Mouse (Mus musculus) hindbrain, embryonic 12.5 days (tissue): Measurements from ENCODE around the gene Cavin2. TPM values are rescaled to one million over a fixed set of nuclear protein-coding genes. Genes with fewer than 3 reads are reported as not detected.

ENCODE experiments used
- ATAC-seq: fragments of 200-750 bp; cut with Nextera tagmentation; 2 replicates; pipeline ENCODE4 v1.8.0; 2017; ENCODE audit warnings: moderate TSS enrichment; ENCODE audit not compliant: low FRiP score
- H3K27ac ChIP-seq: fragments of 300-500 bp; sonication (generic); 2 replicates; pipeline ENCODE4 v1.5.1; 2016; ENCODE audit warnings: mild to moderate bottlenecking
- H3K27me3 ChIP-seq: fragments of 300-500 bp; sonication (generic); 2 replicates; pipeline ENCODE4 v1.6.1; 2016; ENCODE audit warnings: mild to moderate bottlenecking
- H3K36me3 ChIP-seq: fragments of 300-500 bp; sonication (generic); 2 replicates; pipeline ENCODE4 v1.6.1; 2016; ENCODE audit warnings: mild to moderate bottlenecking
- H3K4me1 ChIP-seq: fragments of 300-500 bp; sonication (generic); 2 replicates; pipeline ENCODE4 v1.6.1; 2016
- H3K4me2 ChIP-seq: fragments of 300-500 bp; sonication (generic); replicated peaks from 2 replicates; pipeline ENCODE4 v1.6.1; 2016; ENCODE audit warnings: mild to moderate bottlenecking
- H3K4me3 ChIP-seq: fragments of 300-500 bp; sonication (generic); 2 replicates; pipeline ENCODE4 v1.5.1; 2016; ENCODE audit warnings: mild to moderate bottlenecking
- H3K9ac ChIP-seq: fragments of 300-500 bp; sonication (generic); 2 replicates; pipeline ENCODE4 v1.6.1; 2016; ENCODE audit warnings: mild to moderate bottlenecking, moderate library complexity
- H3K9me3 ChIP-seq: fragments of 300-500 bp; sonication (generic); replicated peaks from 2 replicates; pipeline ENCODE4 v1.6.1; 2016; ENCODE audit warnings: mild to moderate bottlenecking
- WGBS: fragments of 180-500 bp; shearing (Covaris S2); methylation state at CpG from one replicate; pipeline ENCODE4 v1.1.7; 2016; 5-methylcytosine and 5-hydroxymethylcytosine counted together
- polyA plus RNA-seq: library from polyadenylated mRNA; unstranded; fragments of >200 nt; fragmentation: Nextera tagmentation; extraction: Ambion mirVana; gene quantifications from 2 replicates; pipeline ENCODE4 v1.2.1, GENCODE M21; 2016

The Cavin2 gene
- polyA plus RNA-seq, result 7.2 and 7.7 TPM in 2 replicates

GRCm38 (mm10) chr1:51288755-51289619 is at the start of gene Cavin2:
Cavin2 (plus strand) TSS chr1:51289126.
- peak within 1 kb of the TSS; percentile 17; the same call in 1 of the 2 replicates for H3K4me2 ChIP-seq
- H3K27me3 ChIP-seq, result no peaks in the 10 kb centered on the region
- H3K27ac ChIP-seq, result no peak within 1 kb of the TSS
- no peaks in the 10 kb centered on the region for H3K9me3 ChIP-seq
- WGBS, result 63% methylated on average over 17 of the region's 17 CpGs
- no peaks in the 10 kb centered on the region for H3K36me3 ChIP-seq
- H3K9ac ChIP-seq, result no peak within 1 kb of the TSS
- H3K4me3 ChIP-seq, result no peak within 1 kb of the TSS
- H3K4me1 ChIP-seq, result peaks cover 8% of the 10 kb centered on the region
- peak; percentile 38; the same call in 1 of the 2 replicates for ATAC-seq

- no peaks in the 10 kb centered on the region for H3K36me3 ChIP-seq
- no peaks in the 10 kb centered on the region for H3K4me1 ChIP-seq
- H3K27me3 ChIP-seq, result no peaks in the 10 kb centered on the region
- no peak overlapping the region for H3K4me2 ChIP-seq
- no peaks in the 10 kb centered on the region for H3K9me3 ChIP-seq
- no peak overlapping the region for H3K4me3 ChIP-seq
- no peak for ATAC-seq
- 83% methylated on average over 3 of the region's 3 CpGs for whole genome bisulfite sequencing
- no peak overlapping the region for H3K27ac ChIP-seq
- no peak overlapping the region for H3K9ac ChIP-seq
Measured at GRCm38 (mm10) chr1:51241311-51241986, 47.5 kb upstream of the Cavin2 start.

GRCm38 (mm10) chr1:51243294-51243693 is 45.6 kb upstream of the Cavin2 start:
- 86% methylated on average over 3 of the region's 3 CpGs for WGBS
- H3K27ac ChIP-seq, result no peak overlapping the region
- no peaks in the 10 kb centered on the region for H3K27me3 ChIP-seq
- no peak overlapping the region for H3K4me2 ChIP-seq
- no peak for ATAC-seq
- no peak overlapping the region for H3K4me3 ChIP-seq
- no peaks in the 10 kb centered on the region for H3K36me3 ChIP-seq
- H3K4me1 ChIP-seq, result no peaks in the 10 kb centered on the region
- H3K9me3 ChIP-seq, result no peaks in the 10 kb centered on the region
- no peak overlapping the region for H3K9ac ChIP-seq

DNA sequence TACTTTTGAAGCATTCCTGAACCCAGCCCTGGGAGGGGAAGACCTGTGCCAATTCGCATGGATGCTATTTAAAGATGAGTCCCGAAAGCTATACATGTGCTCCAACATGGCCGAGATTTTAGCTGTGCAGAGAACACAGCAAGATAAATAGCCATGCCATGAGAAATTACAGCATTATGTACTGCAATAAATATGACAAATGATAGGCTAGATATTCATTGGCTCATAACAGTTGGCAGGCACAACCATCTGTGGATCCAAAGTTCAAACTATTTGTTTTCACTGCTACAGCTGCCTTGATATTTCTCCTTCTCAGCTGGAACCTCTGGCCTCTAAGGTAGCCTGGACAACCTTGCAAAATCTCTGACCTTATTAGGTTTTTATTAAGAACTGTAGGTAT is 45.1 kb upstream of the Cavin2 start:
- H3K9ac ChIP-seq, result no peak overlapping the region
- H3K4me1 ChIP-seq, result no peaks in the 10 kb centered on the region
- H3K4me2 ChIP-seq, result no peak overlapping the region
- H3K36me3 ChIP-seq, result no peaks in the 10 kb centered on the region
- WGBS, result 83% methylated on average over 3 of the region's 3 CpGs
- H3K9me3 ChIP-seq, result no peaks in the 10 kb centered on the region
- H3K4me3 ChIP-seq, result no peak overlapping the region
- no peak overlapping the region for H3K27ac ChIP-seq
- H3K27me3 ChIP-seq, result no peaks in the 10 kb centered on the region
- no peak for ATAC-seq

GRCm38 (mm10) chr1:51245381-51245780 is 43.5 kb upstream of the Cavin2 start:
- H3K4me2 ChIP-seq, result no peak overlapping the region
- WGBS, result 70% methylated on average over 3 of the region's 3 CpGs
- H3K4me1 ChIP-seq, result no peaks in the 10 kb centered on the region
- no peaks in the 10 kb centered on the region for H3K36me3 ChIP-seq
- no peak for ATAC-seq
- no peaks in the 10 kb centered on the region for H3K27me3 ChIP-seq
- H3K4me3 ChIP-seq, result no peak overlapping the region
- H3K9ac ChIP-seq, result no peak overlapping the region
- H3K27ac ChIP-seq, result no peak overlapping the region
- no peaks in the 10 kb centered on the region for H3K9me3 ChIP-seq

GRCm38 (mm10) chr1:51250302-51250701 is 38.6 kb upstream of the Cavin2 start:
- no peaks in the 10 kb centered on the region for H3K9me3 ChIP-seq

DNA sequence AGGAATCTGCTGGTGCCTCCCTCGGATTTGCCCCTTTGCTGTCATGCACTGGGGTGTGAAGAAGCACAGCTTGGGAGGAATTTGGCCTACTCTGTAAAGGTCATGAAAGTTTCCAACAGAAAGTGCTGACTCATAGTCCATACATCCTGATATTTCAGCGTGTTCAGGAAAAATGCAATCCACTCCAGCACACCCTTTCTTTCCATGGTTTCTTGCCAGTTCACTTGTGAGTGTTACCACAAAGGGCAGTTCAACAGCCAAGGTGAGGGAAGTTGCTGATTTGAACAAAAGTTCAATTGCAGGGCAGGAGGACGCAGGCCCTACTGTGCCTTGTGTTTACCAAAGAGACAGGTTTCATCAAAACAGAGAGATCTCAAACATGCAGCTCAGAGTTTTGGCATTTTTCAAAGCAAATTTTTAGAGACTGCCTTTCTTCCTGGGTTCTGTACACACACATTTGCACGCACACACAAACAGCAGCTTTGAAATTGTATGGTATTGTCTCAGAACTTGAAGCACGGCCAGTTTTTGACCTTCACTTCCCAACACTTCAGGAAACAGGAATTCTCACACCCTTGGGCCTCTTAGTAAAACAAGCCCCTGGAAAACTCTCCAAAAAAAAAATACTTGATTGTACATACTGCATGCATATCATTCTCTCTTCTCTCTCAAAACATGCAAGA is 23.7 kb upstream of the Cavin2 start:
- Histone ChIP-seq H3K4me1 (no peaks in the 10 kb centered on the region), H3K36me3 (no peaks in the 10 kb centered on the region), H3K27me3 (no peaks in the 10 kb centered on the region), H3K9ac (no peak overlapping the region), H3K4me3 (no peak overlapping the region), H3K9me3 (no peaks in the 10 kb centered on the region), H3K4me2 (no peak overlapping the region), H3K27ac (no peak overlapping the region)
- WGBS, result 60% methylated on average over 5 of the region's 5 CpGs
- no peak for ATAC-seq

More at GRCm38 (mm10) chr1:51250302-51250701, 38.6 kb upstream of the Cavin2 start:
- 91% methylated on average over 5 of the region's 5 CpGs for WGBS
- Histone ChIP-seq H3K27me3 (no peaks in the 10 kb centered on the region), H3K36me3 (no peaks in the 10 kb centered on the region), H3K4me3 (no peak overlapping the region), H3K9ac (no peak overlapping the region), H3K4me2 (no peak overlapping the region), H3K27ac (no peak overlapping the region), H3K4me1 (no peaks in the 10 kb centered on the region)
- ATAC-seq, result no peak

DNA sequence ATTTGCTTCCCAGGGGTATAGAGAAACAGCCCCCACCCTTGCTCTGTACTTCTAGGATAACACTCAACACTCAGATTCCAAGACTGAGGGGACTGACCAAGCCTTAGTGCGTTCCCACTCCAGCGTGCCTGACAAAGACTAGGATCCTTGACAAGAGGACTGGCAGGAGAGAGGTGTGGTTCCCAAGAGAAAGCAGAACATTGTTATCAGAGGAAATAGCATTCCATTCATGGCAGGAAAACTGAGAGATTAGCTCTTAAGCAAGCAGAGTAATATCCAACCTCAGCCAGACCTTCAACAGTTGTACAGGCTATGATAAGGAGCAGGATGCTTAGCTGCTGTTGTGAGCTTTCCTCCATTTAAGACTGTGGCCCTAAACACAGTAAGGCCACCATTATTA is 23.0 kb upstream of the Cavin2 start:
- Histone ChIP-seq H3K9ac (no peak overlapping the region), H3K4me1 (no peaks in the 10 kb centered on the region), H3K4me2 (no peak overlapping the region), H3K9me3 (no peaks in the 10 kb centered on the region), H3K27ac (no peak overlapping the region), H3K4me3 (no peak overlapping the region), H3K36me3 (no peaks in the 10 kb centered on the region), H3K27me3 (no peaks in the 10 kb centered on the region)
- ATAC-seq, result no peak
- WGBS, result 63% methylated on average over 2 of the region's 2 CpGs

DNA sequence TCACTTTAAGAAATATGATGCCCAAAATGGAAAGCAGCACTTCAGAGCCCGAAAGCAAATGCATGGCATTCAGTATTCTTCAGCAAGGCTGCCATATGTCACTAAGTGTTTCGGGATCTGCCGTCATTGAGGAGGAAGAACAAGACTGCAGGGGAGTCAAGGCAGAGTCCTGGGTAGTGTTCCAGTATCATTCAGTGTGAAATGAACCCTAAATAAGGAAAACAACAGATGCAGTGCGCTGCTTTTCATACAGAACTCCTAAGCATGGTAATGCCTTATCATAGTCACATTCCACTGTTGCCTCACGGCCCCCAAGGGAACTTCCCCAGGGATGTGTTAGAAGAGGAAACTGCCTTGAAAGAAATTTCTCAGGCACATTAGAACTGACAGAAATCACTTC is 21.8 kb upstream of the Cavin2 start:
- Histone ChIP-seq H3K4me3 (no peak overlapping the region), H3K9ac (no peak overlapping the region), H3K27ac (0 out of 2 replicates have a peak overlapping the region, but pooled peaks have one; percentile 4), H3K36me3 (no peaks in the 10 kb centered on the region), H3K4me2 (no peak overlapping the region), H3K4me1 (no peaks in the 10 kb centered on the region), H3K27me3 (no peaks in the 10 kb centered on the region), H3K9me3 (no peaks in the 10 kb centered on the region)
- 44% methylated on average over 5 of the region's 5 CpGs for WGBS
- ATAC-seq, result no peak

GRCm38 (mm10) chr1:51268225-51268624 is 20.7 kb upstream of the Cavin2 start:
- WGBS, result 74% methylated on average over 2 of the region's 2 CpGs
- H3K4me1 ChIP-seq, result 0 out of 2 replicates have a peak, but pooled peaks cover under 1% of the 10 kb centered on the region
- ATAC-seq, result no peak
- no peak overlapping the region for H3K4me2 ChIP-seq
- no peak overlapping the region for H3K9ac ChIP-seq
- no peaks in the 10 kb centered on the region for H3K36me3 ChIP-seq
- H3K27me3 ChIP-seq, result no peaks in the 10 kb centered on the region
- H3K9me3 ChIP-seq, result no peaks in the 10 kb centered on the region
- H3K27ac ChIP-seq, result no peak overlapping the region
- H3K4me3 ChIP-seq, result no peak overlapping the region

DNA sequence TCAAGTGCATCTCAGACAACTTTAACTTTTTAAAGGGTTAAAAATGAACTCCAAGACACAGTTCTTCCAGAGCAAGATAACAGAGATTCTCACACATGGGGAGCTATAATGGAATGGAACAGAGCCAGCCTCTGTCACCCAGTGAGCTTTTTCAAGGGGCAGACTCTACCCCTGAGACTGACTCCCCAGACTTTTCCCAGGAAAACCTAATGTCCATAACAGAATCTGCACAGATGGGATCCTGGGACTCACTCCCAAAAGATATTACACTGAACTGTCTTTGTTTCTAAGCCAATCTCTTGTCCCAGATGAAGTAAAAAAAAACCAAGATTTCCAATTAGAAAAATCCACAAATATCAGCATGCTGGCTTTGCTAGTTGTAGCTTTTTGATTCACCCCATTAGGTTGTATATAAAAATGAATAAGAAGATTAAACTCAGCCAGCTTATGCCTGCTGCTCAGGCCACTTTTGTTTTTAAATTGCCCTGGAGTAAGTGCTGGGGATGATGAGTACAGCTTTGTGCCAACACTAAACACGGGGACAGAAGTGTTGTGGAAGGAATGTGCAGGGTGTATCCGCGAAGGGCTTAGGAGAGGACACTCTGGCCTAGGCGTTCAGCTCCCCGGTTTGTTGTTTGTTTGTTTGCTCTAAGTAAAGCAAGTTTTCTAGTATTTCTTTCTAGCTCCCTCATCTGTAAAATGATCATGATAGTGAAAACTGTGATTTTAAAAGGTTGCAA is 18.6 kb upstream of the Cavin2 start:
- no peak overlapping the region for H3K4me2 ChIP-seq
- H3K4me3 ChIP-seq, result no peak overlapping the region
- no peaks in the 10 kb centered on the region for H3K9me3 ChIP-seq
- no peaks in the 10 kb centered on the region for H3K36me3 ChIP-seq
- H3K4me1 ChIP-seq, result 0 out of 2 replicates have a peak, but pooled peaks cover 2% of the 10 kb centered on the region
- WGBS, result 78% methylated on average over 5 of the region's 5 CpGs
- no peak overlapping the region for H3K27ac ChIP-seq
- no peak for ATAC-seq
- no peak overlapping the region for H3K9ac ChIP-seq
- no peaks in the 10 kb centered on the region for H3K27me3 ChIP-seq

GRCm38 (mm10) chr1:51271845-51272244 is 17.1 kb upstream of the Cavin2 start:
- WGBS, result 59% methylated on average over 4 of the region's 4 CpGs
- no peaks in the 10 kb centered on the region for H3K27me3 ChIP-seq

More at GRCm38 (mm10) chr1:51271845-51272244, 17.1 kb upstream of the Cavin2 start:
- H3K4me3 ChIP-seq, result no peak overlapping the region
- ATAC-seq, result no peak
- no peaks in the 10 kb centered on the region for H3K36me3 ChIP-seq
- H3K4me1 ChIP-seq, result 0 out of 2 replicates have a peak, but pooled peaks cover 2% of the 10 kb centered on the region
- H3K4me2 ChIP-seq, result no peak overlapping the region
- no peaks in the 10 kb centered on the region for H3K9me3 ChIP-seq
- no peak overlapping the region for H3K27ac ChIP-seq
- no peak overlapping the region for H3K9ac ChIP-seq
